Mouse (Mus musculus) midbrain, embryonic 16.5 days (tissue): ENCODE measurements around the gene Mpdz. TPM values are rescaled to one million over a fixed set of nuclear protein-coding genes. Genes with fewer than 3 reads are reported as not detected.

Experiments used
- ATAC-seq: fragments of 200-750 bp; cut with Nextera tagmentation; 2 replicates; pipeline ENCODE4 v1.8.0; 2017; ENCODE audit warnings: moderate TSS enrichment
- H3K27ac ChIP-seq: fragments of 300-500 bp; sonication (generic); 2 replicates; pipeline ENCODE4 v1.5.1; 2014; ENCODE audit warnings: mild to moderate bottlenecking, low read length, mixed read lengths
- H3K27me3 ChIP-seq: fragments of 300-500 bp; sonication (generic); 2 replicates; pipeline ENCODE4 v1.6.1; 2014; ENCODE audit warnings: low read depth, low read length, mixed read lengths; ENCODE audit not compliant: control insufficient read depth, insufficient read depth
- H3K36me3 ChIP-seq: fragments of 300-500 bp; sonication (generic); 2 replicates; pipeline ENCODE4 v1.6.1; 2014; ENCODE audit warnings: mild to moderate bottlenecking, low read length, moderate library complexity, mixed read lengths; ENCODE audit not compliant: control insufficient read depth, insufficient read depth
- H3K4me1 ChIP-seq: fragments of 300-500 bp; sonication (generic); 2 replicates; pipeline ENCODE4 v1.6.1; 2014; ENCODE audit warnings: mild to moderate bottlenecking, low read length, mixed read lengths; ENCODE audit not compliant: control insufficient read depth, insufficient read depth
- H3K4me2 ChIP-seq: fragments of 300-500 bp; sonication (generic); 2 replicates; pipeline ENCODE4 v1.6.1; 2014; ENCODE audit warnings: mild to moderate bottlenecking, low read length, mixed read lengths
- H3K4me3 ChIP-seq: fragments of 300-500 bp; sonication (generic); 2 replicates; pipeline ENCODE4 v1.5.1; 2014; ENCODE audit warnings: low read depth, mild to moderate bottlenecking, low read length, moderate library complexity, mixed read lengths
- H3K9ac ChIP-seq: fragments of 300-500 bp; sonication (generic); 2 replicates; pipeline ENCODE4 v1.6.1; 2014; ENCODE audit warnings: low read depth, low read length, mixed read lengths
- H3K9me3 ChIP-seq: fragments of 300-500 bp; sonication (generic); replicated peaks from 2 replicates; pipeline ENCODE4 v1.6.1; 2014; ENCODE audit warnings: mild to moderate bottlenecking, low read length, mixed read lengths; ENCODE audit not compliant: control insufficient read depth, poor library complexity, severe bottlenecking
- WGBS: fragments of 180-500 bp; shearing (Covaris S2); extraction: QIAGEN DNeasy Blood & Tissue Kit; methylation state at CpG from one replicate; pipeline ENCODE4 v1.1.7; 2014; 5-methylcytosine and 5-hydroxymethylcytosine counted together
- polyA plus RNA-seq: library from polyadenylated mRNA; unstranded; fragments of >200 nt; fragmentation: Nextera tagmentation; extraction: Ambion mirVana; gene quantifications from 2 replicates; pipeline ENCODE4 v1.2.1, GENCODE M21; 2015

Mpdz gene
- polyA plus RNA-seq, 1 experiment from 2014 or later = 12.1 TPM

GRCm38 (mm10) chr4:81421621-81422020 is 21.0 kb downstream of the Mpdz start:
- 76% methylated on average over 2 of the region's 2 CpGs for WGBS
- no peaks in the 10 kb centered on the region for H3K27me3 ChIP-seq

GRCm38 (mm10) chr4:81415324-81416026 is 27.1 kb downstream of the Mpdz start:
- H3K9ac ChIP-seq = peak overlapping the region; percentile 11; the same call in 1 of the 2 replicates
- peak; percentile 80 for ATAC-seq

More at GRCm38 (mm10) chr4:81421621-81422020, 21.0 kb downstream of the Mpdz start:
- no peak overlapping the region for H3K4me2 ChIP-seq
- no peaks in the 10 kb centered on the region for H3K36me3 ChIP-seq
- no peak for ATAC-seq
- no peak overlapping the region for H3K9ac ChIP-seq
- H3K4me1 ChIP-seq = peaks cover 6% of the 10 kb centered on the region
- H3K9me3 ChIP-seq = no peaks in the 10 kb centered on the region
- no peak overlapping the region for H3K4me3 ChIP-seq
- H3K27ac ChIP-seq = no peak overlapping the region

GRCm38 (mm10) chr4:81414684-81415323 is 27.8 kb downstream of the Mpdz start:
- no peaks in the 10 kb centered on the region for H3K9me3 ChIP-seq
- peak overlapping the region; percentile 40 for H3K4me2 ChIP-seq
- H3K27me3 ChIP-seq = no peaks in the 10 kb centered on the region
- no peaks in the 10 kb centered on the region for H3K36me3 ChIP-seq
- 54% methylated on average over 8 of the region's 8 CpGs for WGBS
- peak; percentile 51 for ATAC-seq
- no peak overlapping the region for H3K27ac ChIP-seq
- peak overlapping the region; percentile 15; the same call in 1 of the 2 replicates for H3K4me3 ChIP-seq
- peaks cover 10% of the 10 kb centered on the region for H3K4me1 ChIP-seq
- peak overlapping the region; percentile 11; the same call in 1 of the 2 replicates for H3K9ac ChIP-seq

More at GRCm38 (mm10) chr4:81415324-81416026, 27.1 kb downstream of the Mpdz start:
- WGBS = 38% methylated on average over 10 of the region's 10 CpGs
- peaks cover 10% of the 10 kb centered on the region for H3K4me1 ChIP-seq
- H3K9me3 ChIP-seq = no peaks in the 10 kb centered on the region
- no peak overlapping the region for H3K27ac ChIP-seq
- peak overlapping the region; percentile 15; the same call in 1 of the 2 replicates for H3K4me3 ChIP-seq
- H3K36me3 ChIP-seq = no peaks in the 10 kb centered on the region
- no peaks in the 10 kb centered on the region for H3K27me3 ChIP-seq
- H3K4me2 ChIP-seq = peak overlapping the region; percentile 40

GRCm38 (mm10) chr4:81396883-81397282 is 45.7 kb downstream of the Mpdz start:
- Histone ChIP-seq H3K9me3 (no peaks in the 10 kb centered on the region), H3K27me3 (no peaks in the 10 kb centered on the region)

GRCm38 (mm10) chr4:81392869-81393268 is 49.7 kb downstream of the Mpdz start:
- no peak for ATAC-seq
- no peaks in the 10 kb centered on the region for H3K27me3 ChIP-seq
- H3K4me3 ChIP-seq = no peak overlapping the region
- 88% methylated on average over 3 of the region's 3 CpGs for WGBS
- no peaks in the 10 kb centered on the region for H3K9me3 ChIP-seq
- 0 out of 2 replicates have a peak, but pooled peaks cover 4% of the 10 kb centered on the region for H3K4me1 ChIP-seq
- no peak overlapping the region for H3K9ac ChIP-seq
- H3K4me2 ChIP-seq = no peak overlapping the region
- H3K36me3 ChIP-seq = no peaks in the 10 kb centered on the region
- H3K27ac ChIP-seq = no peak overlapping the region

More at GRCm38 (mm10) chr4:81396883-81397282, 45.7 kb downstream of the Mpdz start:
- H3K4me1 ChIP-seq = no peaks in the 10 kb centered on the region
- no peak overlapping the region for H3K4me2 ChIP-seq
- H3K9ac ChIP-seq = no peak overlapping the region
- no peak for ATAC-seq
- H3K4me3 ChIP-seq = no peak overlapping the region
- 89% methylated on average over 6 of the region's 6 CpGs for WGBS
- H3K27ac ChIP-seq = no peak overlapping the region
- H3K36me3 ChIP-seq = no peaks in the 10 kb centered on the region

- Histone ChIP-seq H3K27me3 (no peaks in the 10 kb centered on the region), H3K4me3 (no peak overlapping the region), H3K27ac (no peak overlapping the region), H3K36me3 (no peaks in the 10 kb centered on the region), H3K9ac (no peak overlapping the region), H3K9me3 (no peaks in the 10 kb centered on the region), H3K4me2 (no peak overlapping the region), H3K4me1 (0 out of 2 replicates have a peak, but pooled peaks cover 4% of the 10 kb centered on the region)
- no peak for ATAC-seq
These were observed 53.4 kb downstream of the Mpdz start for GRCm38 (mm10) chr4:81389263-81389662.

- no peak overlapping the region for H3K9ac ChIP-seq
- H3K4me1 ChIP-seq = 0 out of 2 replicates have a peak, but pooled peaks cover 4% of the 10 kb centered on the region
- ATAC-seq = no peak
- H3K27me3 ChIP-seq = no peaks in the 10 kb centered on the region
- H3K36me3 ChIP-seq = no peaks in the 10 kb centered on the region
- WGBS = 86% methylated on average over 2 of the region's 2 CpGs
- H3K9me3 ChIP-seq = no peaks in the 10 kb centered on the region
- H3K4me3 ChIP-seq = no peak overlapping the region
- no peak overlapping the region for H3K4me2 ChIP-seq
- H3K27ac ChIP-seq = no peak overlapping the region
These were observed 55.0 kb downstream of the Mpdz start for GRCm38 (mm10) chr4:81387644-81388043.

- ATAC-seq = no peak
These were observed 70.3 kb downstream of the Mpdz start for GRCm38 (mm10) chr4:81372355-81372754.

GRCm38 (mm10) chr4:81351368-81351767 is 91.2 kb downstream of the Mpdz start:
- no peaks in the 10 kb centered on the region for H3K9me3 ChIP-seq
- 33% methylated on average over 3 of the region's 3 CpGs for WGBS
- no peak overlapping the region for H3K4me2 ChIP-seq
- ATAC-seq = no peak
- H3K27ac ChIP-seq = no peak overlapping the region
- no peak overlapping the region for H3K9ac ChIP-seq
- H3K4me3 ChIP-seq = no peak overlapping the region
- peaks cover 6% of the 10 kb centered on the region; the same call in 1 of the 2 replicates for H3K36me3 ChIP-seq
- H3K4me1 ChIP-seq = 0 out of 2 replicates have a peak, but pooled peaks cover 2% of the 10 kb centered on the region
- H3K27me3 ChIP-seq = no peaks in the 10 kb centered on the region

More at GRCm38 (mm10) chr4:81372355-81372754, 70.3 kb downstream of the Mpdz start:
- no peaks in the 10 kb centered on the region for H3K36me3 ChIP-seq
- H3K9me3 ChIP-seq = no peaks in the 10 kb centered on the region
- WGBS = 98% methylated on average over 4 of the region's 4 CpGs
- H3K4me2 ChIP-seq = no peak overlapping the region
- H3K27me3 ChIP-seq = no peaks in the 10 kb centered on the region
- H3K9ac ChIP-seq = no peak overlapping the region
- no peak overlapping the region for H3K4me3 ChIP-seq
- H3K4me1 ChIP-seq = no peaks in the 10 kb centered on the region
- no peak overlapping the region for H3K27ac ChIP-seq
